Mouse (Mus musculus): ENCODE measurements around the gene Abhd11. TPM values are rescaled to one million over a fixed set of nuclear protein-coding genes. Genes with fewer than 3 reads are reported as not detected.

Abhd11 gene
- polyA plus RNA-seq, 1 experiment from 2014 or later = 60.1 TPM

- H3K27me3 ChIP-seq (replicated peaks; ENCODE audit: control insufficient read depth, insufficient read depth, low read length) = no peaks in the 10 kb centered on the region
- no peak for TF ChIP-seq CTCF (IDR thresholded peaks at IDR 0.05; ENCODE audit: low read depth)
Observed at GRCm38 (mm10) chr5:135037946-135038345, 29.0 kb downstream of the Abhd11 start.

GRCm38 (mm10) chr5:135039541-135039940 is 30.6 kb downstream of the Abhd11 start:
- ATAC-seq = no peak
- Histone ChIP-seq H3K27ac (ENCODE audit: low read depth, low read length) (no peak overlapping the region), H3K9ac (ENCODE audit: low read depth, low read length) (no peak overlapping the region), H3K36me3 (ENCODE audit: control insufficient read depth, insufficient read depth) (peaks cover 28% of the 10 kb centered on the region), H3K27me3 (replicated peaks; ENCODE audit: control insufficient read depth, insufficient read depth, low read length) (no peaks in the 10 kb centered on the region), H3K9me3 (ENCODE audit: control insufficient read depth) (no peaks in the 10 kb centered on the region), H3K4me1 (replicated peaks; ENCODE audit: control insufficient read depth, insufficient read depth, low read length) (no peaks in the 10 kb centered on the region), H3K4me3 (ENCODE audit: low read depth, low read length) (no peak overlapping the region), H3K4me2 (replicated peaks; ENCODE audit: low read depth) (no peak overlapping the region)
- 87% methylated on average over 9 of the region's 9 CpGs for WGBS
- no peak for TF ChIP-seq CTCF (IDR thresholded peaks at IDR 0.05; ENCODE audit: low read depth)

More at GRCm38 (mm10) chr5:135037946-135038345, 29.0 kb downstream of the Abhd11 start:
- Histone ChIP-seq H3K36me3 (ENCODE audit: control insufficient read depth, insufficient read depth) (peaks cover 22% of the 10 kb centered on the region), H3K4me2 (replicated peaks; ENCODE audit: low read depth) (no peak overlapping the region), H3K27ac (ENCODE audit: low read depth, low read length) (no peak overlapping the region), H3K4me1 (replicated peaks; ENCODE audit: control insufficient read depth, insufficient read depth, low read length) (no peaks in the 10 kb centered on the region), H3K9me3 (ENCODE audit: control insufficient read depth) (no peaks in the 10 kb centered on the region), H3K4me3 (ENCODE audit: low read depth, low read length) (no peak overlapping the region), H3K9ac (ENCODE audit: low read depth, low read length) (no peak overlapping the region)
- WGBS = 78% methylated on average over 3 of the region's 3 CpGs
- no peak for ATAC-seq

- no peaks in the 10 kb centered on the region for H3K9me3 ChIP-seq (ENCODE audit: control insufficient read depth)
- H3K36me3 ChIP-seq (ENCODE audit: control insufficient read depth, insufficient read depth) = peaks cover 33% of the 10 kb centered on the region
- no peak overlapping the region for H3K4me2 ChIP-seq (replicated peaks; ENCODE audit: low read depth)
- H3K4me3 ChIP-seq (ENCODE audit: low read depth, low read length) = no peak overlapping the region
- no peak for ATAC-seq
- no peaks in the 10 kb centered on the region for H3K27me3 ChIP-seq (replicated peaks; ENCODE audit: control insufficient read depth, insufficient read depth, low read length)
- 61% methylated on average over 6 of the region's 6 CpGs for WGBS
- no peak overlapping the region for H3K9ac ChIP-seq (ENCODE audit: low read depth, low read length)
- H3K27ac ChIP-seq (ENCODE audit: low read depth, low read length) = no peak overlapping the region
- H3K4me1 ChIP-seq (replicated peaks; ENCODE audit: control insufficient read depth, insufficient read depth, low read length) = no peaks in the 10 kb centered on the region
- no peak for TF ChIP-seq CTCF (IDR thresholded peaks at IDR 0.05; ENCODE audit: low read depth)
Observed at GRCm38 (mm10) chr5:135040059-135040458, 31.1 kb downstream of the Abhd11 start.

- H3K9me3 ChIP-seq (ENCODE audit: control insufficient read depth) = no peaks in the 10 kb centered on the region
- no peak overlapping the region for H3K27ac ChIP-seq (ENCODE audit: low read depth, low read length)
- no peak for TF ChIP-seq CTCF (IDR thresholded peaks at IDR 0.05; ENCODE audit: low read depth)
- no peak for ATAC-seq
- peaks cover 39% of the 10 kb centered on the region for H3K36me3 ChIP-seq (ENCODE audit: control insufficient read depth, insufficient read depth)
- 43% methylated on average over 11 of the region's 11 CpGs for WGBS
- H3K4me2 ChIP-seq (replicated peaks; ENCODE audit: low read depth) = no peak overlapping the region
- H3K9ac ChIP-seq (ENCODE audit: low read depth, low read length) = no peak overlapping the region
- no peaks in the 10 kb centered on the region for H3K4me1 ChIP-seq (replicated peaks; ENCODE audit: control insufficient read depth, insufficient read depth, low read length)
- no peaks in the 10 kb centered on the region for H3K27me3 ChIP-seq (replicated peaks; ENCODE audit: control insufficient read depth, insufficient read depth, low read length)
- no peak overlapping the region for H3K4me3 ChIP-seq (ENCODE audit: low read depth, low read length)
Observed at GRCm38 (mm10) chr5:135040777-135041176, 31.8 kb downstream of the Abhd11 start.

GRCm38 (mm10) chr5:135042105-135042788 is 33.3 kb downstream of the Abhd11 start:
- no peaks in the 10 kb centered on the region for H3K4me1 ChIP-seq (replicated peaks; ENCODE audit: control insufficient read depth, insufficient read depth, low read length)
- H3K36me3 ChIP-seq (ENCODE audit: control insufficient read depth, insufficient read depth) = peaks cover 42% of the 10 kb centered on the region

GRCm38 (mm10) chr5:135044575-135044974 is 35.6 kb downstream of the Abhd11 start:
- no peak for ATAC-seq
- Histone ChIP-seq H3K9ac (ENCODE audit: low read depth, low read length) (no peak overlapping the region), H3K4me3 (ENCODE audit: low read depth, low read length) (no peak overlapping the region), H3K27me3 (replicated peaks; ENCODE audit: control insufficient read depth, insufficient read depth, low read length) (no peaks in the 10 kb centered on the region), H3K4me1 (replicated peaks; ENCODE audit: control insufficient read depth, insufficient read depth, low read length) (no peaks in the 10 kb centered on the region), H3K27ac (ENCODE audit: low read depth, low read length) (no peak overlapping the region), H3K36me3 (ENCODE audit: control insufficient read depth, insufficient read depth) (peaks cover 46% of the 10 kb centered on the region), H3K4me2 (replicated peaks; ENCODE audit: low read depth) (no peak overlapping the region), H3K9me3 (ENCODE audit: control insufficient read depth) (no peaks in the 10 kb centered on the region)
- 95% methylated on average over 3 of the region's 3 CpGs for WGBS
- no peak for TF ChIP-seq CTCF (IDR thresholded peaks at IDR 0.05; ENCODE audit: low read depth)

More at GRCm38 (mm10) chr5:135042105-135042788, 33.3 kb downstream of the Abhd11 start:
- WGBS = 56% methylated on average over 20 of the region's 21 CpGs
- Histone ChIP-seq H3K9me3 (ENCODE audit: control insufficient read depth) (no peaks in the 10 kb centered on the region), H3K27ac (ENCODE audit: low read depth, low read length) (no peak overlapping the region), H3K4me3 (ENCODE audit: low read depth, low read length) (no peak overlapping the region), H3K27me3 (replicated peaks; ENCODE audit: control insufficient read depth, insufficient read depth, low read length) (no peaks in the 10 kb centered on the region), H3K9ac (ENCODE audit: low read depth, low read length) (no peak overlapping the region), H3K4me2 (replicated peaks; ENCODE audit: low read depth) (no peak overlapping the region)
- no peak for TF ChIP-seq CTCF (IDR thresholded peaks at IDR 0.05; ENCODE audit: low read depth)
- ATAC-seq = no peak; the same call in 1 of the 2 replicates
